Mouse (Mus musculus) MEL (cell line): ENCODE data around the gene 9930021J03Rik. TPM values are rescaled to one million over a fixed set of nuclear protein-coding genes. Genes with fewer than 3 reads are reported as not detected.

Experiments used
- DNase-seq: peaks from one replicate; pipeline ENCODE4 v3.0.0; 2011; ENCODE audit warnings: low read depth, low spot score
- H3K27ac ChIP-seq: 2 replicates; pipeline ENCODE4 v1.5.1; 2012; ENCODE audit warnings: low read depth, mild to moderate bottlenecking, control low read depth, low read length, moderate library complexity; ENCODE audit not compliant: control insufficient read depth
- H3K27me3 ChIP-seq, 2 experiments: fragments of 150-350 bp in 1 of 2; sonication (generic) in 1 of 2; 2 replicates each; pipeline ENCODE4 v1.6.1; 2012; ENCODE audit warnings: low read length in 2 of 2, mild to moderate bottlenecking in 2 of 2, improper control_type of control experiment in 1 of 2, moderate library complexity in 1 of 2; ENCODE audit not compliant: insufficient read depth in 2 of 2, control insufficient read depth in 1 of 2
- H3K36me3 ChIP-seq, 2 experiments: 2 replicates each; pipeline ENCODE4 v1.6.1; 2012 to 2014; ENCODE audit warnings: low read length in 2 of 2, improper control_type of control experiment in 1 of 2, inconsistent platforms in 1 of 2, mild to moderate bottlenecking in 1 of 2; ENCODE audit not compliant: insufficient read depth in 2 of 2, control insufficient read depth in 1 of 2
- H3K4me1 ChIP-seq, 2 experiments: fragments of 150-350 bp in 1 of 2; sonication (generic) in 1 of 2; 2 replicates each; pipeline ENCODE4 v1.6.1; 2012; ENCODE audit warnings: low read length in 2 of 2, improper control_type of control experiment in 1 of 2, mild to moderate bottlenecking in 1 of 2; ENCODE audit not compliant: insufficient read depth in 2 of 2, control insufficient read depth in 1 of 2
- H3K4me3 ChIP-seq, 2 experiments: fragments of 150-350 bp in 1 of 2; sonication (generic) in 1 of 2; 2 replicates each; pipeline ENCODE4 v1.5.1; 2012; ENCODE audit warnings: low read depth in 2 of 2, low read length in 2 of 2, mild to moderate bottlenecking in 2 of 2, moderate library complexity in 2 of 2, control low read depth in 1 of 2, improper control_type of control experiment in 1 of 2; ENCODE audit not compliant: control insufficient read depth in 1 of 2, insufficient read depth in 1 of 2
- H3K79me2 ChIP-seq: 2 replicates; pipeline ENCODE4 v1.6.1; 2012; ENCODE audit warnings: mild to moderate bottlenecking, low read length, moderate library complexity; ENCODE audit not compliant: control insufficient read depth, poor library complexity, insufficient read depth
- H3K9ac ChIP-seq: 2 replicates; pipeline ENCODE4 v1.6.1; 2012; ENCODE audit warnings: low read depth, mild to moderate bottlenecking, control low read depth, low read length, moderate library complexity; ENCODE audit not compliant: control insufficient read depth, poor library complexity, severe bottlenecking
- H3K9me3 ChIP-seq: fragments of 150-350 bp; sonication (generic); replicated peaks from 2 replicates; pipeline ENCODE4 v1.6.1; 2012; ENCODE audit warnings: mild to moderate bottlenecking, low read length, improper control_type of control experiment, moderate library complexity; ENCODE audit not compliant: insufficient read depth
- BHLHE40 ChIP-seq: IDR thresholded peaks from 2 replicates; pipeline ENCODE4 v1.6.1; 2012; ENCODE audit warnings: low read depth, mild to moderate bottlenecking, inconsistent platforms, low read length, improper control_type of control experiment, borderline replicate concordance
- CHD1 ChIP-seq: IDR thresholded peaks from 2 replicates; pipeline ENCODE4 v1.6.1; 2012; ENCODE audit warnings: low read depth, mild to moderate bottlenecking, inconsistent platforms, low read length, improper control_type of control experiment
- CTCF ChIP-seq, 3 experiments: IDR thresholded peaks in 2 of 3; conservative IDR thresholded peaks in 1 of 3; 2 replicates each; pipeline ENCODE4 v1.5.1; 2011 to 2012; ENCODE audit warnings: low read length in 3 of 3, low read depth in 2 of 3, mild to moderate bottlenecking in 2 of 3, improper control_type of control experiment in 1 of 3, inconsistent platforms in 1 of 3, mixed read lengths in 1 of 3, moderate library complexity in 1 of 3; ENCODE audit not compliant: control insufficient read depth in 1 of 3, insufficient read depth in 1 of 3, poor library complexity in 1 of 3, severe bottlenecking in 1 of 3
- ELF1 ChIP-seq: IDR thresholded peaks from 2 replicates; pipeline ENCODE4 v1.6.1; 2014; ENCODE audit warnings: low read depth, mild to moderate bottlenecking, inconsistent platforms, low read length, improper control_type of control experiment, moderate library complexity
- EP300 ChIP-seq, 2 experiments: IDR thresholded peaks; 2 replicates each; pipeline ENCODE4 v1.6.1; 2011; ENCODE audit warnings: improper control_type of control experiment in 2 of 2, low read length in 2 of 2, low read depth in 1 of 2, mild to moderate bottlenecking in 1 of 2
- GABPA ChIP-seq: IDR thresholded peaks from 2 replicates; pipeline ENCODE4 v1.6.1; 2012; ENCODE audit warnings: low read depth, mild to moderate bottlenecking, inconsistent platforms, low read length, improper control_type of control experiment, moderate library complexity
- GATA1 ChIP-seq: IDR thresholded peaks from 2 replicates; pipeline ENCODE4 v1.6.1; 2011; ENCODE audit warnings: low read depth, low read length, improper control_type of control experiment
- JUND ChIP-seq: IDR thresholded peaks from 2 replicates; pipeline ENCODE4 v1.6.1; 2011; ENCODE audit warnings: low read depth, mild to moderate bottlenecking, improper control_type of control experiment, low read length
- KAT2A ChIP-seq: conservative IDR thresholded peaks from 2 replicates; pipeline ENCODE4 v1.6.1; 2012; ENCODE audit warnings: low read depth, low read length, improper control_type of control experiment, inconsistent platforms
- MAZ ChIP-seq: IDR thresholded peaks from 2 replicates; pipeline ENCODE4 v1.6.1; 2012; ENCODE audit warnings: low read depth, mild to moderate bottlenecking, inconsistent platforms, low read length, improper control_type of control experiment
- MYB ChIP-seq: IDR thresholded peaks from 2 replicates; pipeline ENCODE4 v1.6.1; 2011; ENCODE audit warnings: mild to moderate bottlenecking, low read depth, low read length, improper control_type of control experiment
- NRF1 ChIP-seq: IDR thresholded peaks from 2 replicates; pipeline ENCODE4 v1.6.1; 2014; ENCODE audit warnings: low read depth, mild to moderate bottlenecking, inconsistent platforms, low read length, improper control_type of control experiment, moderate library complexity; ENCODE audit not compliant: poor library complexity, insufficient read depth, severe bottlenecking
- POLR2AphosphoS5 ChIP-seq: IDR thresholded peaks from 2 replicates; pipeline ENCODE4 v1.6.1; 2012; ENCODE audit warnings: low read depth, borderline replicate concordance, mild to moderate bottlenecking, inconsistent platforms, low read length, moderate library complexity, mixed read lengths
- RAD21 ChIP-seq: IDR thresholded peaks from 2 replicates; pipeline ENCODE4 v1.6.1; 2011; ENCODE audit warnings: mild to moderate bottlenecking, low read depth, low read length, improper control_type of control experiment
- RCOR1 ChIP-seq: IDR thresholded peaks from 2 replicates; pipeline ENCODE4 v1.6.1; 2012; ENCODE audit warnings: low read depth, mild to moderate bottlenecking, inconsistent platforms, low read length, improper control_type of control experiment
- SMC3 ChIP-seq: IDR thresholded peaks from 2 replicates; pipeline ENCODE4 v1.6.1; 2011; ENCODE audit warnings: low read depth, low read length, improper control_type of control experiment
- TAL1 ChIP-seq: IDR thresholded peaks from 2 replicates; pipeline ENCODE4 v1.6.1; 2012; ENCODE audit warnings: mild to moderate bottlenecking, inconsistent platforms, low read length, moderate library complexity, mixed read lengths
- TBP ChIP-seq: IDR thresholded peaks from 2 replicates; pipeline ENCODE4 v1.8.0; 2011; ENCODE audit warnings: low read depth, low read length, improper control_type of control experiment
- TCF12 ChIP-seq: IDR thresholded peaks from 2 replicates; pipeline ENCODE4 v1.6.1; 2014; ENCODE audit warnings: low read depth, mild to moderate bottlenecking, inconsistent platforms, low read length, improper control_type of control experiment, moderate library complexity
- UBTF ChIP-seq: IDR thresholded peaks from 2 replicates; pipeline ENCODE4 v1.6.1; 2012; ENCODE audit warnings: low read depth, mild to moderate bottlenecking, inconsistent platforms, low read length, improper control_type of control experiment, moderate library complexity, borderline replicate concordance; ENCODE audit not compliant: insufficient read depth
- ZC3H11A ChIP-seq: IDR thresholded peaks from 2 replicates; pipeline ENCODE4 v1.6.1; 2012; ENCODE audit warnings: low read depth, mild to moderate bottlenecking, inconsistent platforms, low read length, improper control_type of control experiment
- ZNF384 ChIP-seq: IDR thresholded peaks from 2 replicates; pipeline ENCODE4 v1.6.1; 2012; ENCODE audit warnings: low read depth, mild to moderate bottlenecking, inconsistent platforms, low read length, improper control_type of control experiment
- polyA plus RNA-seq, 2 experiments: library from polyadenylated mRNA; stranded (reverse) in 1 of 2; unstranded in 1 of 2; fragments of >175 nt in 1 of 2; fragments of >200 nt in 1 of 2; gene quantifications; 2 replicates each; pipeline versions ENCODE4 v1.2.1 to v1.2.4; 2012; ENCODE audit warnings: low replicate concordance in 2 of 2, low read depth in 1 of 2; ENCODE audit not compliant: insufficient read length in 2 of 2, insufficient read depth in 1 of 2, missing spikeins in 1 of 2
- total RNA-seq: library from RNA; depleted of rRNA; stranded (reverse); fragments of 300-350 nt; gene quantifications from 2 replicates; pipeline ENCODE4 v1.2.3, GENCODE M21; 2012

9930021J03Rik gene
- total and polyA plus RNA-seq, 3 experiments: 19.9 to 216 (median 40.9) TPM

DNA sequence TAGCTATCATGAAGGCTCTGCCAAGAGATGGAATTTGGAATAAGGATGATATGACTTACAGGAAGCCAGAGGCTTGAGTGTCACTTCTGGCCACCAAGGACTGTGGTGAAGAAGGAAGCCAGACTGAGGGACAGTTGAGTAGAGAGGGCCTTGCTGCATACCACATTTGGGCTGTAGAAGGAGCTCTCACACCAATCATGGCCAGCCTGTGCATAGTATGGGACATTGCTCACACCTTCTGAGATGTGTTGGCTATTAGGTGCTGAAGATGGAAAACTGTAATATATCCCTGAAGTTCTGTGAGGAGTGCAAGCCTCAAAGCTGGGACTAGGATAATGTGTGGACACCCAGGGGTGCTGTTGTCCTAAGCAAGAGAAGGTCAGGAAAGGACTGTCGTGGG lies 20.9 kb upstream of the 9930021J03Rik start:
- TF ChIP-seq ZC3H11A (peak; percentile 84), RCOR1 (no peak), MYB (no peak), TCF12 (no peak), KAT2A (no peak), RAD21 (peak; percentile 93), CHD1 (no peak), CTCF (IDR thresholded peaks at IDR 0.05 in 2 of 3, conservative IDR thresholded peaks at IDR 0.05 in 1 of 3; ENCODE audit: control insufficient read depth in 1 of 3, insufficient read depth in 1 of 3, low read depth in 2 of 3, low read length in 3 of 3, poor library complexity in 1 of 3, severe bottlenecking in 1 of 3) (peak; percentile 62 to 91 (median 72)), GABPA (no peak), SMC3 (peak; percentile 84), JUND (no peak), POLR2AphosphoS5 (no peak), GATA1 (no peak), NRF1 (no peak), UBTF (no peak), BHLHE40 (no peak), ELF1 (no peak), TBP (no peak), MAZ (no peak)
- Histone ChIP-seq H3K79me2 (no peaks in the 10 kb centered on the region), H3K4me3 (no peak overlapping the region), H3K36me3 (peaks cover 0 to 9% of the 10 kb centered on the region in 2 experiments; a peak in 2 of 4 replicates), H3K27me3 (no peaks in the 10 kb centered on the region; a peak in 1 of 4 replicates), H3K9ac (no peak overlapping the region), H3K27ac (no peak overlapping the region), H3K9me3 (no peaks in the 10 kb centered on the region), H3K4me1 (peaks cover 4 to 13% of the 10 kb centered on the region in 2 experiments; a peak in 3 of 4 replicates)
- DNase-seq: peak; percentile 73

DNA sequence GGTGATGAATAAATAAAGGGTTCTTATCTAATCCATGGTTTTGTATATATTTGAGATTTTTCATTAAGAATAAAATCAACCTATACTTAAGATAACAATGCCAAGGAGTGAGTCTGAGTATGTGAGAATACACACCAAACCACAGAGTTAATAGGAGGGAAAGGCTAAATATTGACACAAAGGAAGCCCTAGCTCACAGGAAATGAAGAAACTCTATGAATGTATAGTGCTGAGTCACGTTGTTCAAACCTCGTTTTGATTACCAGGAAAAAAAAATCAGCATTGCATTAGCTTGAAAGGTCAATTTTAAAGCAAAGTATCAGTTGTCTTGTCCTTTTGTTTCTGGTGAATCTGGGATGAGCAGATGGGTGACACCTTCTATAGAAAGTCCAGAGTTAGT lies 19.2 kb upstream of the 9930021J03Rik start:
- peak; percentile 54 for DNase-seq
- Histone ChIP-seq H3K4me3 (no peak overlapping the region), H3K36me3 (peaks cover 0 to 9% of the 10 kb centered on the region in 2 experiments; a peak in 2 of 4 replicates), H3K9me3 (no peaks in the 10 kb centered on the region), H3K27me3 (no peaks in the 10 kb centered on the region; a peak in 1 of 4 replicates), H3K4me1 (peaks cover 4 to 13% of the 10 kb centered on the region in 2 experiments; a peak in 3 of 4 replicates), H3K27ac (no peak overlapping the region), H3K79me2 (no peaks in the 10 kb centered on the region), H3K9ac (no peak overlapping the region)
- no peak for TF ChIP-seq TAL1
- TF ChIP-seq SMC3: 0 out of 2 replicates have a peak, but pooled peaks have one; percentile 14
- TF ChIP-seq ELF1: no peak
- TF ChIP-seq EP300 (IDR thresholded peaks at IDR 0.05; ENCODE audit: low read depth in 1 of 2, low read length in 2 of 2): 0 out of 4 replicates have a peak, but pooled peaks of 1 of the 2 experiments have one; percentile 44
- 0 out of 2 replicates have a peak, but pooled peaks have one; percentile 35 for TF ChIP-seq GABPA
- 0 out of 2 replicates have a peak, but pooled peaks have one; percentile 6 for TF ChIP-seq ZC3H11A
- peak; percentile 60 for TF ChIP-seq ZNF384
- peak; percentile 31 for TF ChIP-seq RCOR1
- no peak for TF ChIP-seq GATA1
